Mouse (Mus musculus) midbrain, postnatal 0 days (tissue): ENCODE data around the gene Caprin1. TPM values are rescaled to one million over a fixed set of nuclear protein-coding genes. Genes with fewer than 3 reads are reported as not detected.
A peak's percentile ranks its signal among the peaks of the same experiment; 100 is the strongest.

Source experiments
- ATAC-seq: fragments of 200-750 bp; cut with Nextera tagmentation; 2 replicates; pipeline ENCODE4 v1.8.0; 2017; ENCODE audit warnings: moderate number of reproducible peaks, mild to moderate bottlenecking, moderate TSS enrichment, moderate library complexity; ENCODE audit not compliant: low FRiP score
- DNase-seq: peaks from one replicate; pipeline ENCODE4 v3.0.0-alpha.2; 2015; ENCODE audit warnings: low spot score
- H3K27ac ChIP-seq: fragments of 300-500 bp; sonication (generic); 2 replicates; pipeline ENCODE4 v1.5.1; 2014; ENCODE audit warnings: low read depth, mild to moderate bottlenecking, low read length, mixed read lengths
- H3K27me3 ChIP-seq: fragments of 300-500 bp; sonication (generic); 2 replicates; pipeline ENCODE4 v1.6.1; 2014; ENCODE audit warnings: low read length, control low read depth, mixed read lengths; ENCODE audit not compliant: insufficient read depth
- H3K36me3 ChIP-seq: fragments of 300-500 bp; sonication (generic); 2 replicates; pipeline ENCODE4 v1.6.1; 2014; ENCODE audit warnings: low read length, control low read depth, mixed read lengths; ENCODE audit not compliant: insufficient read depth
- H3K4me1 ChIP-seq: fragments of 300-500 bp; sonication (generic); 2 replicates; pipeline ENCODE4 v1.6.1; 2014; ENCODE audit warnings: mild to moderate bottlenecking, control low read depth, antibody characterized with exemption, low read length, mixed read lengths; ENCODE audit not compliant: insufficient read depth
- H3K4me2 ChIP-seq: fragments of 300-500 bp; sonication (generic); 2 replicates; pipeline ENCODE4 v1.6.1; 2014; ENCODE audit warnings: low read depth, mild to moderate bottlenecking, low read length, mixed read lengths; ENCODE audit not compliant: poor library complexity, severe bottlenecking
- H3K4me3 ChIP-seq: fragments of 300-500 bp; sonication (generic); 2 replicates; pipeline ENCODE4 v1.5.1; 2014; ENCODE audit warnings: low read depth, mild to moderate bottlenecking, low read length, moderate library complexity
- H3K9ac ChIP-seq: fragments of 300-500 bp; sonication (generic); replicated peaks from 2 replicates; pipeline ENCODE4 v1.6.1; 2014; ENCODE audit warnings: mild to moderate bottlenecking, low read length, moderate library complexity, mixed read lengths; ENCODE audit not compliant: poor library complexity, severe bottlenecking
- H3K9me3 ChIP-seq: fragments of 300-500 bp; sonication (generic); 2 replicates; pipeline ENCODE4 v1.6.1; 2016; ENCODE audit warnings: low read length, control low read depth
- CTCF ChIP-seq: IDR thresholded peaks from 2 replicates; pipeline ENCODE4 v1.5.1; 2016; ENCODE audit warnings: antibody characterized with exemption, mild to moderate bottlenecking
- WGBS: fragments of 180-500 bp; shearing (Covaris S2); extraction: QIAGEN DNeasy Blood & Tissue Kit; methylation state at CpG from one replicate; pipeline ENCODE4 v1.1.7; 2014; 5-methylcytosine and 5-hydroxymethylcytosine counted together
- polyA plus RNA-seq: library from polyadenylated mRNA; unstranded; fragments of >200 nt; fragmentation: Nextera tagmentation; extraction: Ambion mirVana; gene quantifications from 2 replicates; pipeline ENCODE4 v1.2.1, GENCODE M21; 2015
- total RNA-seq: library from RNA; depleted of rRNA; stranded (reverse); fragments of >200 nt; gene quantifications from 2 replicates; pipeline ENCODE4 v1.2.3, GENCODE M21; 2014

The Caprin1 gene
- total and polyA plus RNA-seq, 2 experiments from 2014 or later: 226 to 269 TPM

DNA sequence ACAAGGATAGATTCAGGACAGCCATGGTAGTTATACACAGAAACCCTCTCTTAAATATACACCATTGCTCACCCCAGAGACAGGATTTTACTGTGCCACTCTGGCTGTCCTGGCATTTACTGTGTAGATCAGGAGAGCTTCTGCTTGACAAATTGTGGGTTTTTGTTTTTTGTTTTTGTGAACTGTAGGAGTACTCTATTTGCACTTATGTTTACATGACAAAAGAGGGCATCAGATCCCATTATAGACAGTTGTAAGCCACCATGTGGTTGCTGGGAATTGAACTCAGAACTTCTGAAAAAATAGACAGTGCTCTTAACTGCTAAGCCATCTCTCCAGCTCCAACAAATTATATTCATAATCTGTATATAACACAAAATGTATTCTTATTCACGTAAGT lies 5.4 kb downstream of the Caprin1 start:
- Histone ChIP-seq H3K4me1 (peaks cover 4% of the 10 kb centered on the region), H3K27me3 (no peaks in the 10 kb centered on the region), H3K9ac (no peak overlapping the region), H3K4me2 (no peak overlapping the region), H3K36me3 (peaks cover 7% of the 10 kb centered on the region), H3K4me3 (no peak overlapping the region), H3K9me3 (no peaks in the 10 kb centered on the region), H3K27ac (no peak overlapping the region)
- ATAC-seq: no peak
- no peak for TF ChIP-seq CTCF
- no peak for DNase-seq
- WGBS: 92% methylated on average over 1 of the region's 1 CpGs

DNA sequence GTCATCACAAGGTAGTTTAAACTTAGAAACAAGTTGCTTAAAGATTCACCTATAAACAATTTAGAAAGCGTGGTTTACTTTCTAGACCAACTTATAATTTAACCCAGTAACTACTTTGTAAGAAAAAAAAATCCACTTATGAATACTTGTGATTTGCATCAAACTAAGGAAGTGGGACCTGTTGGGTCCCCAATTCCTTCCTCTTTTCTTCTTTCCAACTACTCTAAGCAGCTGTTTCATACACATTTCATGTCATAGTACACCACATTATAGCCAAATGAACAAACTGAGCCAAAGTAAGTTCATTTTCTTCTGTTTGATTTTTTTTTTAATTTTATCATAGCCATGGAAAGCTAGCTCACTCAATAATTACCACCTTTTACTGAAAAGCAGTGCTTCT lies 11.7 kb downstream of the Caprin1 start:
- no peak for TF ChIP-seq CTCF
- H3K27me3 ChIP-seq: no peaks in the 10 kb centered on the region
- ATAC-seq (no peak), DNase-seq (no peak)
- H3K4me1 ChIP-seq: no peaks in the 10 kb centered on the region
- peaks cover 9% of the 10 kb centered on the region for H3K36me3 ChIP-seq
- no peak overlapping the region for H3K27ac ChIP-seq
- 95% methylated on average over 1 of the region's 1 CpGs for WGBS
- no peaks in the 10 kb centered on the region for H3K9me3 ChIP-seq
- no peak overlapping the region for H3K4me3 ChIP-seq
- H3K4me2 ChIP-seq: no peak overlapping the region
- H3K9ac ChIP-seq: no peak overlapping the region

DNA sequence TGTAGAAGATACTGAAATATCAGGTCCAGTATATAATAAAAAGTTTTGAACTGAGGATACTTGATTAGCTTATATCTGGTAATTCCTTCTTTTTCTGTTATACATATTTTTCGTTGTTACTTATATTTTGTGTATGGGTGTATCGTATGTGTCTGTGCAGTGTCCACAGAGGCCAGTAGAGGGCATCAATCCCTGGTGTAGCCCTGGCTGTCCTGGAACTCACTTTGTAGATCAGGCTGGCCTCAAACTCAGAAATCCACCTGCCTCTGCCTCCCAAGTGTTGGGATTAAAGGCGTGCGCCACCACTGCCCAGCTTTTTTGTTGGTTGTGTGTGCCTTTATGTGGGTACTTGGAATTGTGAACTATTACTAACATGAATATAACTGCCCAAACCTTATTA lies 12.8 kb downstream of the Caprin1 start:
- H3K36me3 ChIP-seq: peaks cover 9% of the 10 kb centered on the region; the same call in 1 of the 2 replicates
- no peaks in the 10 kb centered on the region for H3K9me3 ChIP-seq
- DNase-seq (no peak), ATAC-seq (no peak)
- H3K4me3 ChIP-seq: no peak overlapping the region
- H3K9ac ChIP-seq: no peak overlapping the region
- no peak overlapping the region for H3K4me2 ChIP-seq
- no peak overlapping the region for H3K27ac ChIP-seq
- WGBS: 88% methylated on average over 4 of the region's 4 CpGs
- TF ChIP-seq CTCF: peak; percentile 64
- H3K4me1 ChIP-seq: no peaks in the 10 kb centered on the region
- H3K27me3 ChIP-seq: no peaks in the 10 kb centered on the region

DNA sequence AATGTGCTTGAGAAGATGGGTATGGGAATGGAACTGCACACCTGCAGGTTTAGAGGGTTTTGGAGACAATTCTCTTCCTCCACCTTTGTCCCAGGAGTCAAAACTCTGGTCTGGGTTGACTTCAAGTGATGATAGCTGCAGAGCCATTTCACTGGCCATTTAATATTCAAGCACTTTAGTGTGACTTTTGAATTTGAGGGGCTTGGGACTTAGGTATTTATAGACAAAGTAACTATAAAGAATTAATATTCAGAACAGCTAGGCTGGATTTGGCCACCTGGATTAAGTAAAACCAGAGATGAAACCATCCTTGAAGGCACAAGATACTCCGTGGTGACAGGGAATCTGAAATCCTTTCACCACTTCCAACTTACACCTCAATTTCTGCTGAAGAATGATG lies 35.0 kb downstream of the Caprin1 start:
- WGBS: 55% methylated on average over 1 of the region's 1 CpGs
- no peak overlapping the region for H3K4me3 ChIP-seq
- no peaks in the 10 kb centered on the region for H3K9me3 ChIP-seq
- no peak overlapping the region for H3K4me2 ChIP-seq
- no peaks in the 10 kb centered on the region for H3K27me3 ChIP-seq
- no peaks in the 10 kb centered on the region for H3K4me1 ChIP-seq
- TF ChIP-seq CTCF: no peak
- H3K27ac ChIP-seq: no peak overlapping the region
- peaks cover 21% of the 10 kb centered on the region for H3K36me3 ChIP-seq
- no peak for DNase-seq
- no peak overlapping the region for H3K9ac ChIP-seq
- no peak for ATAC-seq

DNA sequence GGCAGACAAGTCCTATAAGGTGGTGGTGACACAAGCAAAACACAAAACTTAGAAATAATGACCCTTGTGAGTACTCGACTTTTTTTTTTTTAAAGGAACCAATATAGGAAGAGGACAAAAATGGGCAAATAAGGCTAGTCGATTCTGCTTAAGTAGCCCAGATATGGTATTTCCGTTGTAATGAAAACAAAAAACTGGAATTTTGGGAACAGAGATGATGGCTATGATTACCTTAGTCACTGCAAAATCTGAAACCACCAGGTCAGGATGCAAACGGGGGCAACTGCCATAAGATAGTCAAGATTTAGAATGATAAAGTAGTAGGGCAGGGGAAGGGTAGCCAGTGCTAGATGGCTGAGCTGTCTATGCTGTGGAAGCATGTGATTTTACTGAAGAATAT lies 35.5 kb downstream of the Caprin1 start:
- 44% methylated on average over 4 of the region's 4 CpGs for whole genome bisulfite sequencing
- TF ChIP-seq CTCF: no peak
- Histone ChIP-seq H3K4me1 (no peaks in the 10 kb centered on the region), H3K36me3 (peaks cover 22% of the 10 kb centered on the region), H3K27me3 (no peaks in the 10 kb centered on the region), H3K9me3 (no peaks in the 10 kb centered on the region), H3K9ac (no peak overlapping the region), H3K4me2 (peak overlapping the region; percentile 77), H3K27ac (no peak overlapping the region), H3K4me3 (peak overlapping the region; percentile 67)
- ATAC-seq: no peak
- no peak for DNase-seq

DNA sequence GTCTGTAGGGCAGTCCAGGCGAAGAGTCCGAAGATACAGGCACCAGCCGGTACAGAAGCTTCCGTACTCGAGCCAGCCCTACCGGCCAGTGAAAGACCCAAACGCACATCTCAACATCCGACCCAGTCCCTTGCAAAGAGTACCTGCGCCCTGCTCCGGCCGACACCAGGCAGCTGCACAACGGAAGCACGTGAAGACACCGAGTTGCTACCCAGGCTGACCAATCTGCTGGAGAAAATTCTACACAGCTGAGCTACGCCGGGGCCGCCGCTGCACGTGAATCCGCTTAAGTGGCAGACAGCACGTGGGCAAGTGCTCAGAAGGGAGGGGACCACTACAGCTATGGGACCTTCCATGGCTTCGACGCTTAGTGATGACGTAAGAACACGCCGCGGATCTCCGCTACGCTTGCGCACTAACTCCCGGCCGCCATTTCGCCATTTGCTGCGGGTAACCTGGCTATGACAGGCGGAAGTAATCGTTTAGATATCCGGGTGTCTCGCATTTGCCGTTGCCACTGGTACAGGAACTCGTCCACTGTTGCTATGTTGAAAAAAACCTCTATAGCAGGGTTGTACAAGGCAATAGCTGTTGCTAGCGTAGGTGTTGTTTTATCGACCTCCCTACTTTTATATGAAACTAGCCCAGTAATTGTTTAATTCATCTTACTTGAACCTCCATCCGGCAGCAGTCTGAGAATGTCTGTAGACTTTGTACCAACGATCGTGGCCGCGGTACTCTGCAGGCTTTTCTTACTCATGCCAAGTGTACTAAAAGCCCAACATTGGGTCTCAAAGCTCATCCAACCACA lies 36.3 kb downstream of the Caprin1 start, which contains the start of gene Nat10:
Gene Nat10, minus strand, starts transcription at position 365 of the 811 bp plus-strand sequence.
- under 1% methylated on average over 47 of the region's 47 CpGs for WGBS
- Histone ChIP-seq H3K36me3 (peaks cover 16% of the 10 kb centered on the region), H3K27me3 (no peaks in the 10 kb centered on the region), H3K4me2 (peak within 1 kb of the TSS; percentile 77), H3K27ac (peak within 1 kb of the TSS; percentile 77), H3K9ac (peak within 1 kb of the TSS; percentile 75), H3K4me3 (peak within 1 kb of the TSS; percentile 67), H3K4me1 (no peaks in the 10 kb centered on the region), H3K9me3 (no peaks in the 10 kb centered on the region)
- peak; percentile 99 for DNase-seq
- TF ChIP-seq CTCF: no peak; the same call in 1 of the 2 replicates
- peak; percentile 97 for ATAC-seq
